ENCODE assay signal across 29 mouse cellular contexts in genomic region chr16:37929006-37929405, GRCm38 (mm10). TPM values are rescaled to one million over a fixed set of nuclear protein-coding genes. Genes with fewer than 3 reads are reported as not detected.
DNase-seq lines count a peak whose midpoint lies in the region; ATAC-seq and TF ChIP-seq lines count a peak whose summit lies in the region.
"Had no signal": no experiment of that assay in that cellular context is flagged by ENCODE, and none has a peak within 500 bp of the region (broad histone marks: within the 10 kb centered on the region; RNA-seq: fewer than 3 reads in every experiment).

No protein-coding gene starts in this region.

- TF ChIP-seq POLR2A in cerebellum, adult 2 months (IDR thresholded peaks at IDR 0.05; ENCODE audit: borderline replicate concordance, insufficient read depth, low read length) = no peak

- no peaks in the 10 kb centered on the region for H3K9me3 ChIP-seq in embryonic facial prominence, embryonic 13.5 days
- no peaks in the 10 kb centered on the region for H3K9me3 ChIP-seq in embryonic facial prominence, embryonic 10.5 days
- no peaks in the 10 kb centered on the region; the same call in 1 of the 2 replicates for H3K9me3 ChIP-seq in forebrain, embryonic 14.5 days (replicated peaks; ENCODE audit: control insufficient read depth, low read length)
- H3K9me3 ChIP-seq: embryonic facial prominence, embryonic 12.5 days; heart, embryonic 15.5 days; midbrain, embryonic 12.5 days; neural tube, embryonic 15.5 days had no signal

- H3K36me3 ChIP-seq in embryonic facial prominence, embryonic 13.5 days = no peaks in the 10 kb centered on the region
- H3K36me3 ChIP-seq in embryonic facial prominence, embryonic 10.5 days (replicated peaks) = no peaks in the 10 kb centered on the region
- H3K36me3 ChIP-seq in forebrain, embryonic 14.5 days (ENCODE audit: control insufficient read depth, insufficient read depth, low read length) = no peaks in the 10 kb centered on the region
- H3K36me3 ChIP-seq: embryonic facial prominence, embryonic 12.5 days; heart, embryonic 15.5 days; midbrain, embryonic 12.5 days; neural tube, embryonic 15.5 days had no signal

- DNase-seq in embryonic facial prominence, embryonic 10.5 days (ENCODE audit: low spot score) = no peak
- peak; percentile 72 for DNase-seq in 3T3-L1 (ENCODE audit: low read depth, low spot score)
- DNase-seq in adipocyte (ENCODE audit: low spot score) = peak; percentile 68
- DNase-seq in forebrain, embryonic 14.5 days (ENCODE audit: low spot score) = peak; percentile 45
- no peak for DNase-seq in gastrocnemius, adult 18-20 months (ENCODE audit: low spot score)
- DNase-seq in left cerebral cortex, adult 11 months (ENCODE audit: low spot score) = no peak
- DNase-seq in cerebellum, adult 2 months = no peak
- DNase-seq: adrenal gland, postnatal 25 days; cerebellum, adult 11 months; cerebellum, postnatal 14 days; gastrocnemius, adult 2 months; heart, postnatal 36 days; kidney, adult 18-20 months; layer of hippocampus, adult 9-11 months; left cerebral cortex, postnatal 4 days; liver, postnatal 0 days; lung, postnatal 14 days had no signal

- H3K9ac ChIP-seq in embryonic facial prominence, embryonic 13.5 days = no peak overlapping the region
- no peak overlapping the region for H3K9ac ChIP-seq in forebrain, embryonic 14.5 days (ENCODE audit: low read length)
- H3K9ac ChIP-seq: embryonic facial prominence, embryonic 12.5 days; heart, embryonic 15.5 days; hindbrain, embryonic 14.5 days; liver, postnatal 0 days; midbrain, embryonic 12.5 days; neural tube, embryonic 15.5 days had no signal

- H3K4me3 ChIP-seq in embryonic facial prominence, embryonic 13.5 days = no peak overlapping the region
- no peak overlapping the region for H3K4me3 ChIP-seq in embryonic facial prominence, embryonic 10.5 days
- no peak overlapping the region for H3K4me3 ChIP-seq in forebrain, embryonic 14.5 days (ENCODE audit: low read depth, low read length)
- H3K4me3 ChIP-seq in cerebellum, adult 2 months (replicated peaks; ENCODE audit: insufficient read depth, low read depth, low read length) = no peak overlapping the region
- H3K4me3 ChIP-seq: embryonic facial prominence, embryonic 12.5 days; gastrocnemius, adult 2 months; heart, embryonic 15.5 days; left cerebral cortex, adult 2 months; midbrain, embryonic 12.5 days; neural tube, embryonic 15.5 days had no signal

- WGBS in embryonic facial prominence, embryonic 13.5 days = 41% methylated on average over 2 of the region's 2 CpGs
- WGBS in embryonic facial prominence, embryonic 10.5 days = 73% methylated on average over 2 of the region's 2 CpGs
- 11% methylated on average over 2 of the region's 2 CpGs for WGBS in forebrain, embryonic 14.5 days
- WGBS in cerebellum, adult 2 months = 62% methylated on average over 2 of the region's 2 CpGs

- no peak overlapping the region for H3K4me2 ChIP-seq in embryonic facial prominence, embryonic 13.5 days
- H3K4me2 ChIP-seq in forebrain, embryonic 14.5 days (ENCODE audit: low read length) = no peak overlapping the region
- H3K4me2 ChIP-seq: embryonic facial prominence, embryonic 12.5 days; heart, embryonic 15.5 days; hindbrain, embryonic 14.5 days; liver, embryonic 11.5 days; midbrain, embryonic 12.5 days; neural tube, embryonic 15.5 days had no signal

- peak overlapping the region; percentile 66; the same call in 1 of the 2 replicates for H3K27ac ChIP-seq in embryonic facial prominence, embryonic 13.5 days
- no peak overlapping the region for H3K27ac ChIP-seq in embryonic facial prominence, embryonic 10.5 days (replicated peaks)
- H3K27ac ChIP-seq in forebrain, embryonic 14.5 days (ENCODE audit: low read depth, low read length) = peak overlapping the region; percentile 36; the same call in 1 of the 2 replicates
- H3K27ac ChIP-seq in cerebellum, adult 2 months (ENCODE audit: insufficient read depth, low read length) = no peak overlapping the region
- H3K27ac ChIP-seq: embryonic facial prominence, embryonic 12.5 days; gastrocnemius, adult 2 months; heart, embryonic 15.5 days; hindbrain, embryonic 14.5 days; left cerebral cortex, adult 2 months; midbrain, embryonic 12.5 days; neural tube, embryonic 15.5 days had no signal

- H3K27me3 ChIP-seq in embryonic facial prominence, embryonic 13.5 days = no peaks in the 10 kb centered on the region
- H3K27me3 ChIP-seq in embryonic facial prominence, embryonic 10.5 days (replicated peaks; ENCODE audit: low read depth, poor library complexity, severe bottlenecking) = no peaks in the 10 kb centered on the region
- H3K27me3 ChIP-seq in forebrain, embryonic 14.5 days (replicated peaks; ENCODE audit: control insufficient read depth, insufficient read depth, low read length) = no peaks in the 10 kb centered on the region
- H3K27me3 ChIP-seq in cerebellum, adult 2 months (ENCODE audit: control insufficient read depth, insufficient read depth, low read length) = no peaks in the 10 kb centered on the region
- H3K27me3 ChIP-seq: embryonic facial prominence, embryonic 12.5 days; heart, embryonic 15.5 days; midbrain, embryonic 12.5 days; neural tube, embryonic 15.5 days had no signal

- no peak for ATAC-seq in embryonic facial prominence, embryonic 13.5 days (ENCODE audit: insufficient number of reproducible peaks, insufficient read depth, low FRiP score, low TSS enrichment, low read depth)
- ATAC-seq in forebrain, embryonic 14.5 days = no peak
- ATAC-seq: activated CD4-positive, CD25-positive, alpha-beta regulatory T cell, adult 4 months; CD4-positive, CD25-positive, alpha-beta regulatory T cell, adult 4 months; inflammation-experienced regulatory T-cells, adult 6 months; liver, postnatal 0 days had no signal

- peaks cover 7% of the 10 kb centered on the region for H3K4me1 ChIP-seq in embryonic facial prominence, embryonic 13.5 days
- peaks cover 13% of the 10 kb centered on the region for H3K4me1 ChIP-seq in embryonic facial prominence, embryonic 10.5 days
- H3K4me1 ChIP-seq in forebrain, embryonic 14.5 days (ENCODE audit: control insufficient read depth, insufficient read depth, low read length) = peaks cover 29% of the 10 kb centered on the region
- H3K4me1 ChIP-seq in cerebellum, adult 2 months (ENCODE audit: control insufficient read depth, insufficient read depth, low read length) = no peaks in the 10 kb centered on the region

- no peak for TF ChIP-seq CTCF in cerebellum, adult 2 months (IDR thresholded peaks at IDR 0.05; ENCODE audit: borderline replicate concordance, insufficient read depth, low read depth, low read length)

RNA-seq across cellular contexts. Expression of gene Gpr156, which starts 12.7 kb away (rescaled TPM):
- 0.37 and 0.58 TPM in 2 replicates for polyA plus RNA-seq in embryonic facial prominence, embryonic 13.5 days (2015; fragmentation: Nextera tagmentation; extraction: Ambion mirVana)
- polyA plus RNA-seq in embryonic facial prominence, embryonic 10.5 days (2016; fragmentation: Nextera tagmentation; extraction: Ambion mirVana) = 0.99 and 1.2 TPM in 2 replicates
- 4.2 and 5.1 TPM in 2 replicates for polyA plus RNA-seq in forebrain, embryonic 14.5 days (2014; fragmentation: Nextera tagmentation; extraction: Ambion mirVana)
- not detected for total RNA-seq in gastrocnemius, adult 18-20 months (2021)
- polyA plus RNA-seq in cerebellum, adult 2 months (2012; rRNA removed) = 0.51 and 0.54 TPM in 2 replicates
- total RNA-seq: gastrocnemius, adult 2 months; heart, postnatal 36 days; megakaryocyte, adult 5-6 weeks had no signal
- polyA plus RNA-seq: activated CD4-positive, CD25-positive, alpha-beta regulatory T cell, adult 4 months; CD4-positive, CD25-positive, alpha-beta regulatory T cell, adult 4 months; inflammation-experienced regulatory T-cells, adult 6 months; liver, embryonic 11.5 days had no signal

Comparison
In these comparisons a context has a peak if more than half of its experiments do, and no peak if none do; other contexts are left out.
1. H3K27ac ChIP-seq: peak in embryonic facial prominence, embryonic 13.5 days (single experiment) and forebrain, embryonic 14.5 days (single experiment); none in embryonic facial prominence, embryonic 10.5 days (single experiment) and cerebellum, adult 2 months (single experiment).
2. DNase-seq: peak in 3T3-L1 (single experiment), adipocyte (single experiment) and forebrain, embryonic 14.5 days (single experiment); none in embryonic facial prominence, embryonic 10.5 days (single experiment), gastrocnemius, adult 18-20 months (single experiment), left cerebral cortex, adult 11 months (single experiment) and cerebellum, adult 2 months (0 of 2).